Mouse (Mus musculus): Measurements from ENCODE around the gene Sohlh2.
A peak's percentile ranks its signal among the peaks of the same experiment; 100 is the strongest.
"Not testable (repeated sequence)": the region's sequence is repeated elsewhere in the genome, so short reads cannot be mapped to it uniquely, and the experiment has no call there.

Gene Sohlh2

GRCm38 (mm10) chr3:55181766-55182165 is at the start of gene Sohlh2:
TSS of gene Sohlh2 (plus strand) at chr3:55182028.
- DNase-seq (ENCODE audit: low spot score in 2 of 2), result no peak

DNA sequence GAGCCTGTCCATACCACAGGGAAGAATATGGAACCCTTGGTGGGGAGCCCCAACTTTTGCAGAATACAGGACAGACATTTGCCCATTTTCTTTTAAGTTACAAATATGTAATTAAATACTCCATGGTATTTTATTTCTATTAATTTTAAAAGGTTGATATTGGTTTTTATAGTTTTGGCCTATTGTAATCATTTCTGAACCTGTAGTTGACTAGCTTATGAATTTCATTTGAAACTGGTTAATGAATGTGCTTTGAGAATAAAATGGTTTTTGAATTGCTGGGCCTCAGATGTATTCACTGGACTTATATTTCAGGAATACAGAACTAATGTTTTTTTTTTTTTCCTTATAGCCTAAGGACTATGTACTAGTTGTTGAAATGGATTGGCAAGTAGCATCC is 44.8 kb upstream of the Sohlh2 start, which contains the start of gene Ccdc169:
TSS of gene Ccdc169 (plus strand) at position 301 of the 400 bp plus-strand sequence.
- no peak for DNase-seq (ENCODE audit: low spot score in 2 of 2)

- no peak for DNase-seq (ENCODE audit: low spot score in 2 of 2)
These were observed 42.0 kb upstream of the Sohlh2 start for GRCm38 (mm10) chr3:55139837-55140236.

DNA sequence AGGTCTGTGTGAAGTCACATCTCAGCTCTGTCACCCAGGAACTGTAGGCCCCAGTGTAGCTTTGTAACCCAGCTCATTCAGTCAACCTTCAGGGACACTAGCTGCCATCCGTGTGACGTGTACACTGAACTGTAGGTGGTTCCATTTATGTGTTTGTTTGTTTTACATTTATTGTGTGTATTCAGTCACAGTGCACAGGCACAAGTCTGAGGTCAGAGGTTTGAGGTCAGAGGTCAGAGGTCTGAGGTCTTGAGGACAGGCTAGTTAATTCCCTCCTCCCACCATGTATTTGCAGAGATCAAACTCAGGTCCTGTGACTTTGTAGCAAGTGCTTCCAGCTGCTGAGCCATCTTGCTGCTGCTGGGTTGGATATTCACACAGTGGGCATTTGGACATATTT is 40.4 kb upstream of the Sohlh2 start:
- DNase-seq (ENCODE audit: low spot score in 2 of 2), result no peak

DNA sequence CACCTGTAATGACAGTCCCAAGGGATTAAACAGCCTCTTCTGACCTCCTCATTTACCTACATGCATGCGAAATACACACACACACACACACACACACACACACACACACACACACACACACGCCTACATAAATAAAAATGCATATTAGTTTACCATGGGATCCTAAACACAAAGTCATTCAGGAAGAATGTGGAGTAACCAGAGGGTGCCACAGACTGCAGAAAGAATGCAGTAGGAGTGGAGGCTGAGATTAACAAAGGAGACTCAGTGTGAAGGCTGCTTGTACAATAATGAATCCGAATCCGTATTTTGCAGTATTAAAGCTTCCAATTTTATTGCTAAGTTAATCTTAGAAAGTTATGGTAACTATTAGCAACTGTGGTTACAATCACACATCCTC is 36.9 kb upstream of the Sohlh2 start:
- DNase-seq (ENCODE audit: low spot score in 2 of 2), result no peak

GRCm38 (mm10) chr3:55146441-55146840 is 35.4 kb upstream of the Sohlh2 start:
- DNase-seq (ENCODE audit: low spot score in 2 of 2), result no peak

- DNase-seq (ENCODE audit: low spot score in 2 of 2), result no peak
These were observed 34.7 kb upstream of the Sohlh2 start for GRCm38 (mm10) chr3:55147156-55147555.

DNA sequence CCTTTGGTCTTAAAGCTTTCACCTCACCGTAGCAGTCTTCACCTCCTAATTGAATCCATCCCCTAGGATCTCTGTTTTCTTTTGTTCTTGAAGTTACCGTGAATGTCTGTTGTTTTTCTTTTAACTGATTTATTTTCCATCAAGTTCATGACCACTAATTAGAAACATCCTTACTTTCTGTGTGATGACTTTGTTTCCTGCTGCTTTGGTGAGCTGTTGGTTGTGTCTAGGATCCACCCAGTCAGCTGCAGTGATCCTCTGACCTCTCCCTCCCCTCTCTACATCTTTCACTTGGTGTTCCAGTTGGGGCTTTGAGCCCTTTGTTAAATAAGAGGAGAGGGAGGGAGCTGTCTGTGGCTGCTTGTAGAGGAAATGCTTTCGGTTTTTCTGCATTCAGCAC is 33.7 kb upstream of the Sohlh2 start:
- DNase-seq (ENCODE audit: low spot score in 2 of 2), result no peak

DNA sequence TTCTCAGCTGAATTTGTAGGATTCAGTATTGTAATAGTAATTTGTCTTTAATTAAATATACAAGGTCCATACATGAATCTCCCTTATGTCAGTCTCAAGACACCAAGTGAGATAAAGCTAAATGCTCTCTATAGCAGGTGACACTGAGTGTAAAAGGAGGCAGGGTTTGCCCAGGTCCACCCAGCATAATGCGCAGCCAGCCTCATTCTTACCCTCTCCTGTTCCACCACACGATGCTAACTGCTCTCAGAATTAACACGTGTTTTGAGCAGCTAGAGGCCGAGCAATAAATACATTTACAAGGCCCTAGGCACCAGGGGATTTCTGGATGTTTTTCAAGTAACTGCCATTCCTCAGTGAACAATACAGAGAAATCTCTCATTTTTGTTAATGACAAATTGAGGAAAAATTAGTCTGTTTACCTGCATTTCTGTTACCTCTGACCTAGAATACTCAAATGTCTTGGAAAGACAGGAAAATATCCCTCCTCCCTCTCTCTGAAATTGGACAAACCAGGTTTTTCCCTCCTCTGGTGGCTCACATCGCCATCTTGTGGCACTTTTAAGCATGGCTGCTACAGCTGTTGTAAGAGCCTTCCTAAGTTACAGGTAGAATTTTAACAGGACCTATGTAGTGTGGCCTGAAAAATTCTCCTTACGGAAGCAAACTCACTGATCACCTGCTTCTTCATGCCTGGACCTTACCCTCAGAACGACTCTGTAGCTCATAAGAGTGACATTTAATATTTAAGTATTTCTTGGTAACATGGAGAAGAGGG is 30.0 kb upstream of the Sohlh2 start:
- peak; percentile 78 to 79 for DNase-seq (ENCODE audit: low spot score in 2 of 2)

- no peak for DNase-seq (ENCODE audit: low spot score in 2 of 2)
These were observed 29.0 kb upstream of the Sohlh2 start for GRCm38 (mm10) chr3:55152673-55153334.

DNA sequence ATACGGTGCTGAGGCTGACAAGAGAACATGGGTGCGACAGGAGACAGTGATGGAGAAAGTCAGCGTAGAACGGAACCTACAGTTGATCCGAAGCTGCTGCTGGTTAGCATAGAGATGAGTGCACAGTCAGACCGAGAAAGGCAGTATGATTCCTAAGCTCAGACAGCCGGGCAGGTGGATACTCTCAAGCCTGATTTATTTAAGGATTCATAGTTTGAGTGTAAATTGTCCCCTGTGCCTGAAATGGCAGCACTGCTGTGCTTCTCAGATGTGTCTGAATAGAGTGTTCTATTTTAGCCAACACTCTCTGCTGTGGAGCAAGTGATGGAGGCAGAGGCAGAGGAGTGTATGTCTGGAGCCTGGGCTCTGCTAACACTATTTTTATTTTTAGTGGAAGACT is 27.7 kb upstream of the Sohlh2 start:
- peak; percentile 41 to 57 for DNase-seq (ENCODE audit: low spot score in 2 of 2)

DNA sequence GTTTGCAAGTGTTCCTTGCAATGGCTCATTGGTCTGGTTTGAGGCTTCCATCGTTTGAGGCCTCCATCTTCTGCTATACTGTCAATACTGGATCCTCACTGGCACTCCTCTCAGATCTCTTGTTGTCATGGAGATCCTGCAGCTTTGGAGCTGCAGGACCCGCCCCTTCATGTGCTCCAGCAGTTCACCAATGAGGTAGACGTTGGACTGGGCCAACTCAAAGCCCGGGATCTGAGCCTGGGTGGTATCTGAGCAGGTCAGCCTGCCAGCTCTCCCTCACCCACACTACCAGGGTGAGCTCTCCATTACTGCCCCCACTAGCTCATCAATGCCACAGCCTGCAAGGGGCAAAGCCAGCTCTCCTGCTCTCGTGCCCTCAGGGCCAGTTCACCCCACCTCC is 24.4 kb upstream of the Sohlh2 start:
- no peak for DNase-seq (ENCODE audit: low spot score in 2 of 2)

- DNase-seq (ENCODE audit: low spot score in 2 of 2), result no peak
These were observed 20.7 kb upstream of the Sohlh2 start for GRCm38 (mm10) chr3:55161144-55161543.

- DNase-seq (ENCODE audit: low spot score in 2 of 2), result no peak
These were observed 18.3 kb upstream of the Sohlh2 start for GRCm38 (mm10) chr3:55163510-55163909.

- DNase-seq (ENCODE audit: low spot score in 2 of 2), result no peak
These were observed 9.3 kb upstream of the Sohlh2 start for GRCm38 (mm10) chr3:55172478-55172877.

GRCm38 (mm10) chr3:55177271-55177670 is 4.6 kb upstream of the Sohlh2 start:
- no peak for DNase-seq (ENCODE audit: low spot score in 2 of 2)

DNA sequence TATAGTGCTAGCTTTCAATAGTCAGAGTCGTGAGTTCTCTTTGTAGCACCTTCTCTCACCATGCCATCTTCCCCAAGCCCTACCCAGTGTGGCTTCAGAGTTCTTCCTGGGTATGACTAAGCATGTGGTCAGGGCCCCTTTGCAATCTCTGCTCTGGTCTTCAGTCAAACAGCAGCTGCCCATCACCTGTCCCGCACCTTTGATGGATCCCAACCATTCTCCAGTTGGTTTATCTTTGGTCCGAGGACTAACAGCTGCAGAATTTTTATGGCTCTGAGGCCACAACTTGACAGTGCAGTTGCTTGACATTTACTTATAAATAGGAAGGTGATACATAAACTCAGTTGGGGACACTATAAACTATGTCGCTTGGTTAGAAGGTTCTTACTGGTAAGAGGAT is 9.8 kb downstream of the Sohlh2 start:
- DNase-seq (ENCODE audit: low spot score in 2 of 2), result no peak

DNA sequence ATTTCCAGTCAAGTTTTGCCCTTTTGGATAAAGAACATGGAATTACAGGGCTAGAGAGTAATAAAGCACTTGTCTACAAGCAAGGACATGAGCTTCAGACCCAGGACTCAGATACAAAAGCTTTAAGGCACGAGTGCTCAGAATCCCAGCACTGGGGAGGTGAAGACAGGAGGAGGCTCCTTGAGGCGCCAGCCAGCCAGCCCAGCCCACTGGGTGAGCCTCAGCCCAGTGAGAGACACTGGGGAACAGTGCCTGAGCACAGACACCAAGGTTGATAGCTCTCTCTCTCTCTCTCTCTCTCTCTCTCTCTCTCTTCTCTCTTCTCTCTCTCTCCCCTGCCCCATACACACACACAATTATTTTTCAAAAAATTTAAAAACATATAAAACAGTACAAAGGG is 11.5 kb downstream of the Sohlh2 start:
- DNase-seq (ENCODE audit: low spot score in 2 of 2), result no peak

GRCm38 (mm10) chr3:55194792-55195191 is 13.0 kb downstream of the Sohlh2 start:
- DNase-seq (ENCODE audit: low spot score in 2 of 2), result no peak

- DNase-seq (ENCODE audit: low spot score in 2 of 2), result no peak
These were observed 13.9 kb downstream of the Sohlh2 start for GRCm38 (mm10) chr3:55195581-55196327.

- no peak for DNase-seq (ENCODE audit: low spot score in 2 of 2)
These were observed 14.5 kb downstream of the Sohlh2 start for GRCm38 (mm10) chr3:55196328-55196710.

DNA sequence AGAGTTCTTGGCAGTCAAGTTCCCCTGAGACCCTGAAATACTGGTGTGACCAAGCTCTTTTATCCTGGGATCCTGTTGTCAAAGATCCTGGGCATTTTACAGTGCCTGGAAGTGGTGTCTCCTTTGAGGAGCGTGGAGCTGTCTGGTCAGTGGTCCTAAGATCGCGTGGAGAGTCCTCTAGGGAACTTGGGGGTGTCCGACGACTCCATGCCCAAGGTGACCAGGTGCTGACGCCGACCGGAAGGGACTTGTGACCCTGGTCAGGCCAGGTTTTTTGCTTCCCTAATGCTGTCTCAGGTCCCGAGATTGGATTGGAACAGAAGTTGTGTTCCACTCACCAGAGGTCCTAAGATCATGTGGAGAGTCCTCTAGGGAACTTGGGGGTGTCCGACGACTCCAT is 21.8 kb downstream of the Sohlh2 start:
- not testable (repeated sequence) for DNase-seq (ENCODE audit: low spot score in 2 of 2)

DNA sequence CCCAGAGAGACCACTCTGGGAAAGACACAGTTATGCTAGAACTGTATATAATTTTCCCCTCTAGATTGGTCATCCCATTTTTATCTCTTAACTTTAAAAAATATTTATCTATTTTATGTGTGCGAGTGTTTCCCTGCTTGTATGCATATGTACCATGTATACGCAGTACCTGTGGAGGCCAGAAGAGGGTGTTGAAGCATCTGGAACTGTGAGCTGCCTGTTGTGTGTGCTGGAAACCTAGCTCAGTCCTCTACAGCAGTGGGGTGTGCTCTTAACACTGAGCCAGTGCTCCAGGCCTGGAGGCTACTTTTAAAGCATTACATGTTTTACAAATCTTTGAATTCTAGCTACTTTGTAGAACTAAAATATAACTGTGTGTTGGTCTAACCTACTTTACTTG is 24.6 kb downstream of the Sohlh2 start:
- DNase-seq (ENCODE audit: low spot score in 2 of 2), result no peak

All from right cerebral cortex, adult 2 months (tissue).